Mouse (Mus musculus): ENCODE results near the gene Gm12117. TPM values are rescaled to one million over a fixed set of nuclear protein-coding genes. Genes with fewer than 3 reads are reported as not detected.

The Gm12117 gene
- polyA plus RNA-seq, 1 experiment: not detected

- no peak for DNase-seq
- H3K4me3 ChIP-seq (ENCODE audit: control insufficient read depth, insufficient read depth, low read length): no peak overlapping the region
Observed at GRCm38 (mm10) chr11:33228186-33228585, 48.4 kb downstream of the Gm12117 start.

GRCm38 (mm10) chr11:33226516-33226915, 50.0 kb downstream of the Gm12117 start:
- no peaks in the 10 kb centered on the region for H3K4me1 ChIP-seq (replicated peaks; ENCODE audit: control insufficient read depth, insufficient read depth, low read length)
- DNase-seq: no peak
- H3K36me3 ChIP-seq (ENCODE audit: control insufficient read depth, insufficient read depth, low read length): no peaks in the 10 kb centered on the region
- WGBS: 95% methylated on average over 8 of the region's 8 CpGs
- H3K4me3 ChIP-seq (ENCODE audit: control insufficient read depth, insufficient read depth, low read length): no peak overlapping the region
- no peak overlapping the region for H3K27ac ChIP-seq (ENCODE audit: control insufficient read depth, insufficient read depth, low read length)
- H3K27me3 ChIP-seq (ENCODE audit: control insufficient read depth, insufficient read depth, low read length): no peaks in the 10 kb centered on the region
- TF ChIP-seq POLR2A (IDR thresholded peaks at IDR 0.05; ENCODE audit: control insufficient read depth, extremely low read depth, insufficient read depth, low read length, poor library complexity) (no peak), CTCF (IDR thresholded peaks at IDR 0.05; ENCODE audit: borderline replicate concordance, control insufficient read depth, extremely low read depth, insufficient read depth, low read length, poor library complexity) (no peak)

More at GRCm38 (mm10) chr11:33228186-33228585, 48.4 kb downstream of the Gm12117 start:
- TF ChIP-seq CTCF (IDR thresholded peaks at IDR 0.05; ENCODE audit: borderline replicate concordance, control insufficient read depth, extremely low read depth, insufficient read depth, low read length, poor library complexity) (no peak), POLR2A (IDR thresholded peaks at IDR 0.05; ENCODE audit: control insufficient read depth, extremely low read depth, insufficient read depth, low read length, poor library complexity) (no peak)
- Histone ChIP-seq H3K4me1 (replicated peaks; ENCODE audit: control insufficient read depth, insufficient read depth, low read length) (no peaks in the 10 kb centered on the region), H3K36me3 (ENCODE audit: control insufficient read depth, insufficient read depth, low read length) (no peaks in the 10 kb centered on the region), H3K27me3 (ENCODE audit: control insufficient read depth, insufficient read depth, low read length) (no peaks in the 10 kb centered on the region), H3K27ac (ENCODE audit: control insufficient read depth, insufficient read depth, low read length) (no peak overlapping the region)
- 95% methylated on average over 2 of the region's 2 CpGs for WGBS

Other genes with a start within 250 kb of the Gm12117 start
- gene Fgf18, start 129.3 kb downstream of the Gm12117 start, polyA plus RNA-seq (2012; rRNA removed): 0.15 and 0.23 TPM in 2 replicates
- 166 and 186 TPM in 2 replicates for gene Npm1, start 113.5 kb downstream of the Gm12117 start, polyA plus RNA-seq (2012; rRNA removed)
- gene Tlx3, start 73.1 kb downstream of the Gm12117 start, polyA plus RNA-seq (2012; rRNA removed): 0.08 TPM in 2 replicates
- gene Ranbp17, start 237.0 kb upstream of the Gm12117 start, polyA plus RNA-seq (2012; rRNA removed): 0.14 and 0.30 TPM in 2 replicates